Mouse (Mus musculus) right cerebral cortex, postnatal 14 days (tissue): ENCODE results near the gene Il1a.

Experiments used
- DNase-seq: peaks from one replicate; pipeline ENCODE4 v3.0.0; 2022

Gene Il1a

GRCm38 (mm10) chr2:129261151-129261794 lies 48.5 kb downstream of the Il1a start:
- no peak for DNase-seq

GRCm38 (mm10) chr2:129260646-129261045 lies 49.1 kb downstream of the Il1a start:
- DNase-seq: no peak

GRCm38 (mm10) chr2:129258475-129259211 lies 51.1 kb downstream of the Il1a start:
- DNase-seq: peak; percentile 45

- DNase-seq: no peak
Measured at GRCm38 (mm10) chr2:129258056-129258455, 51.7 kb downstream of the Il1a start.

GRCm38 (mm10) chr2:129256006-129256405 lies 53.8 kb downstream of the Il1a start:
- DNase-seq: no peak

- no peak for DNase-seq
Measured at GRCm38 (mm10) chr2:129254076-129254475, 55.7 kb downstream of the Il1a start.

GRCm38 (mm10) chr2:129253631-129253970 lies 56.2 kb downstream of the Il1a start:
- DNase-seq: no peak

GRCm38 (mm10) chr2:129252836-129253630 lies 56.7 kb downstream of the Il1a start:
- no peak for DNase-seq
